Comparison of ENCODE assay signal across 17 mouse cellular contexts in genomic region chr11:68994377-68994776, GRCm38 (mm10). TPM values are rescaled to one million over a fixed set of nuclear protein-coding genes. Genes with fewer than 3 reads are reported as not detected.
DNase-seq lines count a peak whose midpoint lies in the region; ATAC-seq and TF ChIP-seq lines count a peak whose summit lies in the region.
"Had no signal": no experiment of that assay in that cellular context is flagged by ENCODE, and none has a peak within 500 bp of the region (broad histone marks: within the 10 kb centered on the region; RNA-seq: fewer than 3 reads in every experiment).

No protein-coding gene starts in this region.

- no peak overlapping the region for H3K27ac ChIP-seq in kidney, adult 2 months (ENCODE audit: insufficient read depth, low read depth, low read length)
- H3K27ac ChIP-seq: heart, embryonic 10.5 days; liver, embryonic 12.5 days; neural tube, embryonic 12.5 days had no signal

- no peak for ATAC-seq in CD4-positive, CD25-positive, alpha-beta regulatory T cell, adult 4 months
- ATAC-seq: liver, embryonic 12.5 days had no signal

- peak; percentile 25 for DNase-seq in CD4-positive, CD25-positive, alpha-beta regulatory T cell, adult 2 months (ENCODE audit: low read depth, low spot score)
- DNase-seq in kidney, adult 2 months, result no peak
- no peak for DNase-seq in kidney, adult 18-20 months
- peak; percentile 14 for DNase-seq in retina, embryonic 14.5 days (ENCODE audit: low spot score)
- no peak for DNase-seq in retina, postnatal 1 day
- peak; percentile 20 for DNase-seq in splenic B cell, adult 2 months (ENCODE audit: low read depth, low spot score)
- no peak for DNase-seq in frontal cortex, adult 2 months (ENCODE audit: extremely low spot score in 1 of 2, low spot score in 1 of 2)
- DNase-seq: cerebellum, adult 8-10 months; kidney, adult 8-10 months; lung, postnatal 14 days; midbrain, embryonic 14.5 days; spleen, adult 18-20 months had no signal

- no peaks in the 10 kb centered on the region for H3K4me1 ChIP-seq in kidney, adult 2 months (ENCODE audit: control insufficient read depth, insufficient read depth, low read length)
- H3K4me1 ChIP-seq: neural tube, embryonic 12.5 days had no signal

- H3K4me3 ChIP-seq in kidney, adult 2 months (ENCODE audit: insufficient read depth, low read depth, low read length), result no peak overlapping the region
- H3K4me3 ChIP-seq: erythroblast, embryonic 14.5 days; heart, embryonic 10.5 days; liver, embryonic 12.5 days; neural tube, embryonic 12.5 days had no signal

- H3K27me3 ChIP-seq in kidney, adult 2 months (replicated peaks; ENCODE audit: control insufficient read depth, insufficient read depth, low read length), result no peaks in the 10 kb centered on the region
- H3K27me3 ChIP-seq in splenic B cell, adult 2 months (ENCODE audit: control insufficient read depth, insufficient read depth, low read length, poor library complexity, severe bottlenecking), result no peaks in the 10 kb centered on the region
- H3K27me3 ChIP-seq: liver, embryonic 12.5 days; neural tube, embryonic 12.5 days had no signal

- TF ChIP-seq POLR2A in kidney, adult 2 months (IDR thresholded peaks at IDR 0.05; ENCODE audit: low read depth, low read length), result no peak

- WGBS in kidney, adult 2 months, result 95% methylated on average over 3 of the region's 3 CpGs

- 0 out of 2 replicates have a peak, but pooled peaks have one; percentile 14 for TF ChIP-seq CTCF in kidney, adult 2 months (conservative IDR thresholded peaks at IDR 0.05; ENCODE audit: insufficient read depth, insufficient read length, low read depth, low read length)

- no peaks in the 10 kb centered on the region; the same call in 1 of the 2 replicates for H3K36me3 ChIP-seq in kidney, adult 2 months (ENCODE audit: control insufficient read depth, insufficient read depth, low read length)
- peaks cover 14% of the 10 kb centered on the region; the same call in 1 of the 2 replicates for H3K36me3 ChIP-seq in splenic B cell, adult 2 months (ENCODE audit: control insufficient read depth, insufficient read depth, low read length, poor library complexity, severe bottlenecking)

RNA-seq across cellular contexts. Expression of gene Pfas, which starts 13.9 kb away (rescaled TPM):
- 10 to 100 TPM; 20.2 to 33.9 TPM for polyA plus RNA-seq in CD4-positive, CD25-positive, alpha-beta regulatory T cell, adult 4 months (2017; shearing (Covaris generic))
- polyA plus RNA-seq in kidney, adult 2 months (2012; rRNA removed), result 17.2 and 18.4 TPM in 2 replicates
- 19.0 and 19.8 TPM in 2 replicates for polyA plus RNA-seq in frontal cortex, adult 2 months (2012; rRNA removed)

RNA-seq across cellular contexts. Expression of gene Rangrf, which starts 19.4 kb away (rescaled TPM):
- polyA plus RNA-seq in CD4-positive, CD25-positive, alpha-beta regulatory T cell, adult 4 months (2017; shearing (Covaris generic)), result 10 to 100 TPM; 36.9 to 71.7 TPM
- polyA plus RNA-seq in kidney, adult 2 months (2012; rRNA removed), result 43.0 and 43.9 TPM in 2 replicates
- polyA plus RNA-seq in frontal cortex, adult 2 months (2012; rRNA removed), result 26.1 and 26.2 TPM in 2 replicates

RNA-seq across cellular contexts. Expression of gene Ctc1, which starts 21.3 kb away (rescaled TPM):
- polyA plus RNA-seq in CD4-positive, CD25-positive, alpha-beta regulatory T cell, adult 4 months (2017; shearing (Covaris generic)), result 10 to 100 TPM; 12.5 to 13.5 TPM
- polyA plus RNA-seq in kidney, adult 2 months (2012; rRNA removed), result 30.1 and 31.4 TPM in 2 replicates
- polyA plus RNA-seq in frontal cortex, adult 2 months (2012; rRNA removed), result 48.7 and 49.2 TPM in 2 replicates

RNA-seq across cellular contexts. Expression of gene Slc25a35, which starts 26.4 kb away (rescaled TPM):
- 10 to 100 TPM in 1 of 2 experiments, 1 to 10 TPM in 1; 5.0 to 10.7 TPM for polyA plus RNA-seq in CD4-positive, CD25-positive, alpha-beta regulatory T cell, adult 4 months (2017; shearing (Covaris generic))
- polyA plus RNA-seq in kidney, adult 2 months (2012; rRNA removed), result 38.9 and 46.2 TPM in 2 replicates
- polyA plus RNA-seq in frontal cortex, adult 2 months (2012; rRNA removed), result 15.3 and 15.5 TPM in 2 replicates
- polyA plus RNA-seq: erythroblast, embryonic 14.5 days had no signal

RNA-seq across cellular contexts. Expression of gene Arhgef15, which starts 37.1 kb away (rescaled TPM):
- polyA plus RNA-seq in CD4-positive, CD25-positive, alpha-beta regulatory T cell, adult 4 months (2017; shearing (Covaris generic)), result under 1 TPM; 0.16 to 0.19 TPM
- 38.2 and 44.7 TPM in 2 replicates for polyA plus RNA-seq in kidney, adult 2 months (2012; rRNA removed)
- 17.6 and 23.9 TPM in 2 replicates for polyA plus RNA-seq in frontal cortex, adult 2 months (2012; rRNA removed)
- polyA plus RNA-seq: erythroblast, embryonic 14.5 days had no signal

Comparison
In these comparisons a context has a peak if more than half of its experiments do, and no peak if none do; other contexts are left out.
1. DNase-seq: peak in CD4-positive, CD25-positive, alpha-beta regulatory T cell, adult 2 months (single experiment), retina, embryonic 14.5 days (single experiment) and splenic B cell, adult 2 months (single experiment); none in kidney, adult 2 months (single experiment), kidney, adult 18-20 months (single experiment), retina, postnatal 1 day (single experiment) and frontal cortex, adult 2 months (0 of 2).